In genomic region chr2:59598286-59598685, GRCm38 (mm10) we compare ENCODE assay signal across 23 mouse cellular contexts. TPM values are rescaled to one million over a fixed set of nuclear protein-coding genes. Genes with fewer than 3 reads are reported as not detected.
DNase-seq lines count a peak whose midpoint lies in the region; ATAC-seq and TF ChIP-seq lines count a peak whose summit lies in the region.
"Had no signal": no experiment of that assay in that cellular context is flagged by ENCODE, and none has a peak within 500 bp of the region (broad histone marks: within the 10 kb centered on the region; RNA-seq: fewer than 3 reads in every experiment).

No protein-coding gene starts in this region.

- H3K4me1 ChIP-seq in intestine, postnatal 0 days (replicated peaks; ENCODE audit: control insufficient read depth, insufficient read depth, low read length), result no peaks in the 10 kb centered on the region
- H3K4me1 ChIP-seq in kidney, postnatal 0 days (replicated peaks; ENCODE audit: insufficient read depth, low read length), result peaks cover 24% of the 10 kb centered on the region
- peaks cover 60% of the 10 kb centered on the region for H3K4me1 ChIP-seq in limb, embryonic 13.5 days
- peaks cover 10% of the 10 kb centered on the region for H3K4me1 ChIP-seq in thymus, adult 2 months (replicated peaks; ENCODE audit: control insufficient read depth, insufficient read depth, low read length)

- no peak overlapping the region for H3K9ac ChIP-seq in intestine, postnatal 0 days (ENCODE audit: low read depth, low read length)
- no peak overlapping the region for H3K9ac ChIP-seq in kidney, postnatal 0 days (ENCODE audit: low read depth, low read length)
- no peak overlapping the region for H3K9ac ChIP-seq in limb, embryonic 13.5 days
- H3K9ac ChIP-seq: embryonic facial prominence, embryonic 13.5 days; forebrain, embryonic 15.5 days; hindbrain, embryonic 12.5 days; lung, embryonic 15.5 days; midbrain, embryonic 12.5 days; neural tube, embryonic 12.5 days had no signal

- DNase-seq in kidney, adult 11 months, result peak; percentile 39
- no peak for DNase-seq in kidney, postnatal 10 days
- no peak for DNase-seq in kidney, postnatal 0 days (ENCODE audit: low spot score)
- no peak for DNase-seq in adrenal gland, adult 8-10 months
- no peak for DNase-seq in thymus, adult 2 months
- DNase-seq in neural tube, embryonic 10.5 days (ENCODE audit: extremely low spot score, low spot score), result no peak
- DNase-seq: adrenal gland, postnatal 25 days; cerebellum, adult 11 months; cerebellum, postnatal 14 days; gastrocnemius, postnatal 25 days; right cerebral cortex, adult 18-20 months; thymus, postnatal 25 days had no signal

- peak overlapping the region; percentile 31 for H3K4me2 ChIP-seq in intestine, postnatal 0 days (replicated peaks; ENCODE audit: low read depth)
- peak overlapping the region; percentile 38 for H3K4me2 ChIP-seq in kidney, postnatal 0 days (ENCODE audit: low read length)
- no peak overlapping the region; the same call in 1 of the 2 replicates for H3K4me2 ChIP-seq in limb, embryonic 13.5 days (replicated peaks)
- H3K4me2 ChIP-seq: forebrain, embryonic 15.5 days; hindbrain, embryonic 12.5 days; lung, embryonic 15.5 days; midbrain, embryonic 12.5 days; neural tube, embryonic 12.5 days had no signal

- TF ChIP-seq CTCF in intestine, postnatal 0 days (IDR thresholded peaks at IDR 0.05; ENCODE audit: low read depth), result no peak
- no peak for TF ChIP-seq CTCF in kidney, postnatal 0 days (IDR thresholded peaks at IDR 0.05; ENCODE audit: low read depth)
- no peak for TF ChIP-seq CTCF in thymus, adult 2 months (IDR thresholded peaks at IDR 0.05; ENCODE audit: borderline replicate concordance, control insufficient read depth, extremely low read depth, insufficient read depth, low read length, poor library complexity)

- no peaks in the 10 kb centered on the region for H3K27me3 ChIP-seq in intestine, postnatal 0 days (replicated peaks; ENCODE audit: control insufficient read depth, insufficient read depth, low read length)
- no peaks in the 10 kb centered on the region for H3K27me3 ChIP-seq in kidney, postnatal 0 days (ENCODE audit: insufficient read depth, low read length)
- H3K27me3 ChIP-seq in limb, embryonic 13.5 days, result no peaks in the 10 kb centered on the region
- H3K27me3 ChIP-seq in thymus, adult 2 months (ENCODE audit: control insufficient read depth, insufficient read depth, low read length), result no peaks in the 10 kb centered on the region
- H3K27me3 ChIP-seq: CH12.LX; embryonic facial prominence, embryonic 13.5 days; forebrain, embryonic 15.5 days; hindbrain, embryonic 12.5 days; lung, embryonic 15.5 days; neural tube, embryonic 12.5 days had no signal

- TF ChIP-seq POLR2A in thymus, adult 2 months (IDR thresholded peaks at IDR 0.05; ENCODE audit: control insufficient read depth, extremely low read depth, insufficient read depth, low read length, poor library complexity), result no peak

- 0 out of 2 replicates have a peak overlapping the region, but pooled peaks have one; percentile 67 for H3K27ac ChIP-seq in intestine, postnatal 0 days (ENCODE audit: low read depth, low read length)
- H3K27ac ChIP-seq in kidney, postnatal 0 days, result peak overlapping the region; percentile 78
- peak overlapping the region; percentile 85; the same call in 1 of the 2 replicates for H3K27ac ChIP-seq in limb, embryonic 13.5 days
- no peak overlapping the region for H3K27ac ChIP-seq in thymus, adult 2 months (ENCODE audit: control insufficient read depth, insufficient read depth, low read length)
- H3K27ac ChIP-seq: forebrain, embryonic 15.5 days; hindbrain, embryonic 12.5 days; lung, embryonic 15.5 days; macrophage; midbrain, embryonic 12.5 days; neural tube, embryonic 12.5 days had no signal

- no peak overlapping the region for H3K4me3 ChIP-seq in intestine, postnatal 0 days (ENCODE audit: low read depth, low read length)
- H3K4me3 ChIP-seq in kidney, postnatal 0 days (replicated peaks; ENCODE audit: low read depth, low read length), result no peak overlapping the region
- H3K4me3 ChIP-seq in limb, embryonic 13.5 days, result no peak overlapping the region
- no peak overlapping the region for H3K4me3 ChIP-seq in thymus, adult 2 months (ENCODE audit: control insufficient read depth, insufficient read depth, low read length)
- H3K4me3 ChIP-seq: embryonic facial prominence, embryonic 13.5 days; forebrain, embryonic 15.5 days; hindbrain, embryonic 12.5 days; lung, embryonic 15.5 days; midbrain, embryonic 12.5 days; neural tube, embryonic 12.5 days had no signal

- peak; percentile 25; the same call in 1 of the 2 replicates for ATAC-seq in intestine, postnatal 0 days
- peak; percentile 38; the same call in 1 of the 2 replicates for ATAC-seq in kidney, postnatal 0 days (replicated peaks; ENCODE audit: low FRiP score, low read depth)
- ATAC-seq in limb, embryonic 13.5 days (ENCODE audit: low FRiP score, low read depth), result no peak
- ATAC-seq: forebrain, embryonic 15.5 days; inflammation-experienced regulatory T-cells, adult 6 months had no signal

- H3K9me3 ChIP-seq in intestine, postnatal 0 days (ENCODE audit: control insufficient read depth), result no peaks in the 10 kb centered on the region
- H3K9me3 ChIP-seq in kidney, postnatal 0 days (replicated peaks; ENCODE audit: low read length), result no peaks in the 10 kb centered on the region
- H3K9me3 ChIP-seq in limb, embryonic 13.5 days, result no peaks in the 10 kb centered on the region
- H3K9me3 ChIP-seq: embryonic facial prominence, embryonic 13.5 days; forebrain, embryonic 15.5 days; hindbrain, embryonic 12.5 days; lung, embryonic 15.5 days; midbrain, embryonic 12.5 days; neural tube, embryonic 12.5 days had no signal

- no peaks in the 10 kb centered on the region for H3K36me3 ChIP-seq in intestine, postnatal 0 days (ENCODE audit: control insufficient read depth, insufficient read depth)
- no peaks in the 10 kb centered on the region for H3K36me3 ChIP-seq in kidney, postnatal 0 days (ENCODE audit: insufficient read depth, low read length)
- H3K36me3 ChIP-seq in limb, embryonic 13.5 days, result no peaks in the 10 kb centered on the region
- H3K36me3 ChIP-seq in thymus, adult 2 months (ENCODE audit: control insufficient read depth, insufficient read depth, low read length), result no peaks in the 10 kb centered on the region
- H3K36me3 ChIP-seq: embryonic facial prominence, embryonic 13.5 days; forebrain, embryonic 15.5 days; hindbrain, embryonic 12.5 days; lung, embryonic 15.5 days; midbrain, embryonic 12.5 days; neural tube, embryonic 12.5 days had no signal

- 41% methylated on average over 6 of the region's 6 CpGs for WGBS in intestine, postnatal 0 days
- WGBS in kidney, postnatal 0 days, result 67% methylated on average over 6 of the region's 6 CpGs
- 47% methylated on average over 6 of the region's 6 CpGs for WGBS in limb, embryonic 13.5 days
- 97% methylated on average over 6 of the region's 6 CpGs for WGBS in thymus, adult 2 months

RNA-seq across cellular contexts. Expression of gene Tanc1, which starts 13.6 kb away (rescaled TPM):
- 8.5 and 10.1 TPM in 2 replicates for polyA plus RNA-seq in intestine, postnatal 0 days (2015; fragmentation: Nextera tagmentation; extraction: Ambion mirVana)
- 29.8 and 34.5 TPM in 2 replicates for polyA plus RNA-seq in kidney, postnatal 0 days (2015; fragmentation: Nextera tagmentation; extraction: Ambion mirVana)
- 42.1 and 45.2 TPM in 2 replicates for polyA plus RNA-seq in limb, embryonic 13.5 days (2015; fragmentation: Nextera tagmentation; extraction: Ambion mirVana)
- 10 to 100 TPM; 17.4 to 31.0 (median 23.9) TPM for total RNA-seq in adrenal gland, adult 8-10 months (2022)
- 7.3 and 8.1 TPM in 2 replicates for polyA plus RNA-seq in thymus, adult 2 months (2012; rRNA removed)
